Mouse (Mus musculus) spleen, postnatal 4 days (tissue): ENCODE results near the gene Fam221b.

Experiments
- DNase-seq, 2 experiments: peaks; one replicate each; pipeline ENCODE4 v3.0.0; 2022; ENCODE audit warnings: low spot score in 2 of 2

The Fam221b gene

DNA sequence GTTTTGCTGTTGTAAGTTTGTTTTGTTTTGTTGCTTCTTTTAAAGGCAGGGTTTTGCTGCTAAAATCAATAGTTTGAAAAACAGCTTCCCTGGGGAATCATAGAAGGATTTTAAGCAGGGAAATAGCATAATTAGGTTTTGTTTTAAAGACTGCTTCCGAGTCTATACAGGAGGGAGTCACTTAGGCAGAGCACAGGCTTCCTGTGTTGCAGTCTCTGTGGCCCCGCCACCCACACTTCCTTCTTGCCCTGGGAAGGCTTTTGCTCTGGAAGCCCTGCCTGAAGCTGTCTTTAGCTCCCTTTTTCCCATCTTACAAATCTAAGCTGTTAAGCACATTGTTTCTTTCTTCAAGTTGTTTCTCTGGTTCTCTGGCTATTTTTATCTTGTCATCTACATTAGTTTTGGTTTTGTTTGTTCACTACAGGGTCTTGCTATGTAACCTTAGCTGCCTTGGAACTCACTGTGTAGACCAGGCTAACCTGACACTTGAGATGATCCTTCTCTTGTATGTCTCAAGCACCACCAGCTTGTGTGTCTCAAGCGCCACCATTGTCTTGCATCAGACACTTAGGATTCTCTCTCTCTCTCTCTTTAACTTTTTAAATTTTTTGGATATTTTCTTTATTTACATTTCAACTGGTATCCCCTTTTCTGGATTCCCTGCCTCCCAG lies 55.8 kb downstream of the Fam221b start:
- DNase-seq = peak; percentile 28 to 64

- DNase-seq = peak; percentile 11 to 53
Observed at GRCm38 (mm10) chr4:43612534-43612933, 56.4 kb downstream of the Fam221b start.
